Mouse (Mus musculus) cerebellum, postnatal 25 days (tissue): ENCODE data around the gene Ralgps1.
A peak's percentile ranks its signal among the peaks of the same experiment; 100 is the strongest.
"Not testable (repeated sequence)": the region's sequence is repeated elsewhere in the genome, so short reads cannot be mapped to it uniquely, and the experiment has no call there.

Experiments used
- DNase-seq, 2 experiments: peaks; one replicate each; pipeline ENCODE4 v3.0.0; 2021; ENCODE audit warnings: mixed read lengths in 2 of 2

The Ralgps1 gene

GRCm38 (mm10) chr2:33130526-33131483 lies 240.5 kb downstream of the Ralgps1 start:
- peak; percentile 97 to 99 for DNase-seq

GRCm38 (mm10) chr2:33130141-33130525 lies 241.2 kb downstream of the Ralgps1 start:
- DNase-seq: peak in 1 of 2 experiments; percentile 86

DNA sequence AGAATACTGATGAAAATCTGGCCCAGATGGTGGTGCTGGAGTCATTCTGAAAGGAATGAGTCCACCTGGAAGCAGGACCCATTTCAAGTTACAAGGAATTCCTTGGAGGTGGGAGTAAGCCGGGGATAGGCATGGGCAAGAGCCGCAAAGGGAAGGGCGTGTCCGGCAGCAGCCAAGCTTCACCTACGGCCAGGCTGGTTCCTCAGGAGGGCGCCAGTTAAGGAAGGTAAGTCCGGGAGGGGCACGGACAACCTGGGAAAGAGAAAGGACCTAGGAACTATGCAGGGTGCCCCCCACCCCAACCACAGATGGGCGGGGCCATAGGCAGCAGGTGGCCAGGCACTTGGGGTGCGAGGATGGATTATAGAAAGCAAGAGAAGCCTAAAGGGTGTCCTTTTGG lies 241.6 kb downstream of the Ralgps1 start:
- peak in 1 of 2 experiments; percentile 69 for DNase-seq

DNA sequence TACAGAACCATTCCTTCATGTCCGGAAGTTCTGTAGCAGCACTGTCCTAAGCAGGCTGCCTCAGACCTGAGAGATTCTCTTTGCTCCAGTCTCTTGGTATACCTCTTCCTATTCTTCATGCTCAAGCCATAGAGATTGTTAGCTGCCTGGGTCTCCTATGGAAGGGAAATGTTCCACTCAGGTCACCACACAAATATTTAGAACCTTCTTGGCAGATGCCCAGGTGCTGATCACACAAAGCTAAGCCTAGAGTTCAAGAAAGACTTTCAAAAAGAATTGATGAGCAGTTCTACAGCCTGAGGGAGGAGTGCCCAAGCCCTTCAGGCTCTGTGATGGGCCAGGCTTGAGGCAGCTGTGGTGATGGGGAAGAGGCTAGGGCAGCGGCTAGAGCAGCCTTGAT lies 242.3 kb downstream of the Ralgps1 start:
- peak in 1 of 2 experiments; percentile 23 for DNase-seq

DNA sequence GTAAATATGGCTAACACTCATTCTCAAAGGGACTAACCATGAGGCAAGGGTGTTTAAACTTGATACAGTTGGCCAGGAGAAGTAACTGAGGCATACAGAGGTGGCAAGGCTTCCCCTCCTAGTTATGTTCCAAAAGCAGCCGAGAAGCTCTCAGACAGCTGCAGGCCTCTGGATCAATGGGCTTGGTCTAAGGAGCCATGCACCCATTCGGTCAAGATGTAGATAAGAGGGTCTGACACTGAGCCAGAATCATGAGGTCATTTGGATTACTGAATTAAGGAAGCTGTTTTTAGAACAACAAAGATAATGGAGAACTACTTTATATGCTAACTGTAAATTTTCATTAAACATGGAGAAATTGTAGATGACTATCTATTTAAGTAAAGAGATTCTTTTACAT lies 244.0 kb downstream of the Ralgps1 start:
- no peak for DNase-seq

DNA sequence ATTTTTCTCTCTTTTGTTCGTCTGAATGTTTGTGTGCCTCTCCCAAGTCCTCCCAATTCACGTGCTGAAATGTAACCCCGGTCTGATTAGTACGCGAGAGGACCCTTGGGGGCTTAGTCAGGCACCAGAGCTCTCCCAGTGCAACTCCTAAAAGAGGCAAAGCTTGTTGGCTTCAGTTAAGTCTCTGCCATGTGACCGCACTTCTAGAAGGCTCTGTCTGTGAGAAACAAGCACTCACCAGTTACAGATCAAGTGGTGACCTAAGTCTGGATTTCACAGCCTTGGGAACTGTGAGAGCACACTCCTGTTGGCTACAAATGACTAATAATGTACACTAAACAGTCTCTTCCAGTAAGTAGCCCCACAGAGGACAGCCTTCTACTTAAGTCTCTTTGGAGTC lies 248.4 kb downstream of the Ralgps1 start:
- DNase-seq: no peak

DNA sequence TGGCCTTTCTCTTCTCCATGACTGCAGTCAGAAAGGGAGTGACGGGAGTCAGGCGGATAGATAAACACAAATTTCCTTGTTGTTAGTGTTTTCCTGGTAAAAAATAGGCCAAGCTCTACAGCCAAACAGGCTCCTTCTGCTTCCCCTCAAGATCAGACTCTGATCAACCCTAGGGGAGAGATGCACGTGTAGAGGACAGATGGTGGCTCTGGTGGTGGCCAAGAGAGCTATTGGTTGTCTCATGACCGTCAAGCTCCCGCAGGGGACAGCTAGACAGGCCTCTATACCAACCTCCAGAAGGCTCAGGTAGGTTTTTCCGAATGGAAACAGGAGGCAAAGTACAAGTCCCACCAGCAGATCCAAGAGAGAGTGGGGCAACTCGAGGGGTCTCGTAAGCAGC lies 270.8 kb downstream of the Ralgps1 start:
- peak; percentile 82 to 84 for DNase-seq

GRCm38 (mm10) chr2:33097326-33097725 lies 274.0 kb downstream of the Ralgps1 start:
- not testable (repeated sequence) for DNase-seq

GRCm38 (mm10) chr2:33095221-33095671 lies 276.0 kb downstream of the Ralgps1 start:
- DNase-seq: no peak

- peak; percentile 32 to 48 for DNase-seq
Observed at GRCm38 (mm10) chr2:33090620-33091520, 280.4 kb downstream of the Ralgps1 start.

DNA sequence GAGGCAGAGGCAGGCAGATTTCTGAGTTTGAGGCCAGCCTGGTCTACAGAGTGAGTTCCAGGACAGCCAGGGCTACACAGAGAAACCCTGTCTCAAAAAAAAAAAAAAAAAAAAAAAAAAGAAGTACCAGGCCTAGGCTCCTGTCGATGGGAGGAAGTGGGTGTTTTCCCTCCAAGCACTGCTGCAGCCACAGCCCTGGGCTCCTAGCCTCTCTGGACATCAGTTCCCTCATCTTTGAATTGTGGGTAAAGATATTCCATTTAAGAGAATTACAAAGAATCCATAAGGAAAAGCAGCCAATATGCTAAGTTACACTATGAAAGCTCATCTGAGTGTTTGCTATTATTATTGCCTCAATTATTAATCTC lies 281.3 kb downstream of the Ralgps1 start:
- not testable (repeated sequence) for DNase-seq

DNA sequence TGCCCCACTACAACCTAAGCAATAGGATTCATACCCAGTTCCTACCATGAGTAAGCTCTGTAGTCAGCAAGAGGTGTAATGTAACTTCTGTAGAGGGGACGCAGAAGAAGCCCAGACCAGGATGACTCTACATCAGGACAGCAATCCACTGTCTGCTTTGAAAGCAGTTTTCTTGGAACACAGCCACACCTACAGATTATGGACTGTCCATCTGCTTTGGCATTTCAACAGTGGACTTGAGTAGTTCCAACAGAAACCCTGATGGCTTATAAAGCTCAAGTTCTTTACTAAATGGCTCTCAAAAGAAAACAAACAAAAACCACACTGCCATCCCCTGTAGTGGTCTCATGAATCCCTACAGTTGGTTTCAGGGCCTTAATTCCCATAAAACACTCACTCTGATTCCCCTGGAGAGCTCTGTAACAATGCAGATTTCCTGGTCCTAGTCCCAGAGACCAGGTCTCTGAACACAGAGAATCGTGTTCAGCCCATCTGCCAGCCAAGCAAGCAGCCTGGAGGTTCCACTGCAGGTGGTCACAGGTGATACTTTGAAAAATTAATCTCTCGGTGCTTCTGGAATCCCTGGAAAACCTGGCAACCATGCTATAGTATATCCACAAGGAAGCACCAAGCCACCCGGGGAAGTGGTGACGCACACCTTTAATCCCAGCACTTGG lies 281.8 kb downstream of the Ralgps1 start:
- peak; percentile 72 to 77 for DNase-seq

DNA sequence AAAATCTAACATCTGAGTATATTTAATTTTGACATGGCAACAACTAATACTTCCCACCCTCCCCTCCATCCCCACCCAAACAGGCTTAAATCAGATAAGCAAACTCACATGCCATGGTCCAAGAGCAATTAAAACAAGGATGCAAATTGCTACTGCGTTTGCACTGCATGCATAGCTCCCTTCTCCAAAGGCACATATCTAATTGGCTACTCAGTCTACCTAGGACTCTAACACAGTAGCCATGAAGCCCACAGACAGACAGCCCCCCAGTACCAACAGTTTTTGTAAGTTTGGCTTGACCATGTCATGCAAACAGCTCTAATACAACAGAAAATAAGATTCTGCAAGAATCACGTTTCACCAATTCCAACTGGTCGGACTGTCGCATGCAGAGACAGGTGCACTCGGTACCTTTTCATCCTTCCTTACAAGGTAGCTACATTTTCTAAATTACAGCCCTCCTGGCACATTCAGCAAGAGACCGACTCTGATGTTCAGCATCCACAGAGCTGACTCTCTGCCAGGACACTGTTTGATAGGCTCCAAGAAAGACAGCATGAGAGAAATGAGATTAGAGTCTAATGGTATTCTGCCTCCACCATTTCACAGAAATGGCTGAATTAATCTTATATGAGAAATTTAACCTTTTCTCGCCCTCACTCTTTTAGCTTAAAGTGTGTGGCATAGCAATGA lies 284.5 kb downstream of the Ralgps1 start:
- DNase-seq: peak; percentile 52 to 63

GRCm38 (mm10) chr2:33086016-33086596 lies 285.2 kb downstream of the Ralgps1 start:
- DNase-seq: peak in 1 of 2 experiments; percentile 61

- no peak for DNase-seq
Observed at GRCm38 (mm10) chr2:33084221-33084620, 287.1 kb downstream of the Ralgps1 start.
